Mouse (Mus musculus): ENCODE data around the gene Ryr1.

DNA sequence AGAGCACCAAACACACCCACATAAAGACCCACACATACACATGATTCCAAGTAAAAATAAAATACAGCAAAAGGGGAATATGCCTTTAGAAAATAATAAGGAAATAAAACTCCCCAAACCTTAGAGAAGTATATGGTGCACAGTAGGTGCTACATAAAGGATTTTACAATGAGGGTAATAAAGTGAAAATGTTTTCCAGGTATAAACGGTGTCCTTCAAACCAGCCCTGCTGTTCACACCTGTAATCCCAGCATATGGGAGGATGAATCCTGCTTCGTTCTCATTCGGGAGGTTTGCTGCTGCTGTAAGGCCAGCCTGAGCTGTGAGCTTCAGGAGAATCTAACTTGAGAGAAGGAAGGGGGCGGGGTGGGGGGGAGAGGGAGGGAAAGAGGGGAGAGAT is 9.3 kb upstream of the Ryr1 start:
- TF ChIP-seq CTCF (IDR thresholded peaks at IDR 0.05; ENCODE audit: borderline replicate concordance, insufficient read depth, low read depth, low read length) (no peak), POLR2A (IDR thresholded peaks at IDR 0.05; ENCODE audit: borderline replicate concordance, insufficient read depth, low read length) (no peak)
